Mouse (Mus musculus) forebrain, embryonic 15.5 days (tissue): ENCODE measurements around the gene Fam81b. TPM values are rescaled to one million over a fixed set of nuclear protein-coding genes. Genes with fewer than 3 reads are reported as not detected.

Experiments
- ATAC-seq: fragments of 200-750 bp; cut with Nextera tagmentation; replicated peaks from 2 replicates; pipeline ENCODE4 v1.8.0; 2017; ENCODE audit warnings: mild to moderate bottlenecking, moderate TSS enrichment, moderate library complexity
- H3K27ac ChIP-seq: fragments of 300-500 bp; sonication (generic); replicated peaks from 2 replicates; pipeline ENCODE4 v1.5.1; 2015; ENCODE audit warnings: mild to moderate bottlenecking, inconsistent platforms
- H3K27me3 ChIP-seq: fragments of 300-500 bp; sonication (generic); 2 replicates; pipeline ENCODE4 v1.6.1; 2015; ENCODE audit warnings: inconsistent platforms
- H3K36me3 ChIP-seq: fragments of 300-500 bp; sonication (generic); 2 replicates; pipeline ENCODE4 v1.6.1; 2015; ENCODE audit warnings: mild to moderate bottlenecking, inconsistent platforms
- H3K4me1 ChIP-seq: fragments of 300-500 bp; sonication (generic); 2 replicates; pipeline ENCODE4 v1.6.1; 2015; ENCODE audit warnings: inconsistent platforms
- H3K4me2 ChIP-seq: fragments of 300-500 bp; sonication (generic); replicated peaks from 2 replicates; pipeline ENCODE4 v1.6.1; 2015; ENCODE audit warnings: mild to moderate bottlenecking, inconsistent platforms
- H3K4me3 ChIP-seq: fragments of 300-500 bp; sonication (generic); 2 replicates; pipeline ENCODE4 v1.5.1; 2015; ENCODE audit warnings: mild to moderate bottlenecking, inconsistent platforms
- H3K9ac ChIP-seq: fragments of 300-500 bp; sonication (generic); replicated peaks from 2 replicates; pipeline ENCODE4 v1.6.1; 2015; ENCODE audit warnings: mild to moderate bottlenecking, inconsistent platforms
- H3K9me3 ChIP-seq: fragments of 300-500 bp; sonication (generic); 2 replicates; pipeline ENCODE4 v1.6.1; 2016; ENCODE audit warnings: inconsistent platforms
- WGBS: fragments of 180-500 bp; shearing (Covaris S2); methylation state at CpG from one replicate; pipeline ENCODE4 v1.1.7; 2015; ENCODE audit warnings: mixed read lengths; 5-methylcytosine and 5-hydroxymethylcytosine counted together
- polyA plus RNA-seq: library from polyadenylated mRNA; unstranded; fragments of >200 nt; fragmentation: Nextera tagmentation; extraction: Ambion mirVana; gene quantifications from 2 replicates; pipeline ENCODE4 v1.2.1, GENCODE M21; 2015

The Fam81b gene
- polyA plus RNA-seq, 1 experiment from 2014 or later = 0.95 TPM

- no peak for ATAC-seq
- no peak overlapping the region for H3K27ac ChIP-seq
- H3K27me3 ChIP-seq = no peaks in the 10 kb centered on the region
- H3K4me3 ChIP-seq = no peak overlapping the region
- no peaks in the 10 kb centered on the region for H3K9me3 ChIP-seq
- H3K4me2 ChIP-seq = no peak overlapping the region
- H3K36me3 ChIP-seq = no peaks in the 10 kb centered on the region
- 78% methylated on average over 5 of the region's 5 CpGs for WGBS
- H3K4me1 ChIP-seq = no peaks in the 10 kb centered on the region
- H3K9ac ChIP-seq = no peak overlapping the region
These were observed 40.4 kb downstream of the Fam81b start for GRCm38 (mm10) chr13:76264361-76265026.

DNA sequence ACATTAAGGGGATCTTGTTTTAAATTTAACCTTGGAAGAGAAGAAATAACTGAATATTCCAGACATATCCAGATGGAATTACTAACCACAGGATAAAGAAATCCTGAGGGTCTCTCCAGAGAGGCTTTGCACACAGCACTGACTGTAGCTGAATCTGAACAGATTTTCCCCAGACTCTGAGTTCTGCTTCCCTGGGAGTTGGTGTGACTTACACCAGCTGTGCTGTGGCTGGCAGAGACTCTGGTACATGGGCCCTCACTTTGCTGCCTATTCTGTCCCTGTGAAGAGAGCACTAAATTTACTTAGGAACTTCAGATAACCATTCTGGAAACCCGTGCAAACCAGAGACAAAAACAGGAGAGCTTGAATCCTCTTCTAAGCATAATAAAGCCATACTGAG lies 46.1 kb downstream of the Fam81b start:
- Histone ChIP-seq H3K27me3 (no peaks in the 10 kb centered on the region), H3K27ac (peak overlapping the region; percentile 31; the same call in 1 of the 2 replicates), H3K36me3 (no peaks in the 10 kb centered on the region), H3K4me2 (no peak overlapping the region), H3K9ac (no peak overlapping the region), H3K9me3 (no peaks in the 10 kb centered on the region), H3K4me1 (no peaks in the 10 kb centered on the region), H3K4me3 (no peak overlapping the region)
- 57% methylated on average over 1 of the region's 1 CpGs for WGBS
- ATAC-seq = peak; percentile 81; the same call in 1 of the 2 replicates

DNA sequence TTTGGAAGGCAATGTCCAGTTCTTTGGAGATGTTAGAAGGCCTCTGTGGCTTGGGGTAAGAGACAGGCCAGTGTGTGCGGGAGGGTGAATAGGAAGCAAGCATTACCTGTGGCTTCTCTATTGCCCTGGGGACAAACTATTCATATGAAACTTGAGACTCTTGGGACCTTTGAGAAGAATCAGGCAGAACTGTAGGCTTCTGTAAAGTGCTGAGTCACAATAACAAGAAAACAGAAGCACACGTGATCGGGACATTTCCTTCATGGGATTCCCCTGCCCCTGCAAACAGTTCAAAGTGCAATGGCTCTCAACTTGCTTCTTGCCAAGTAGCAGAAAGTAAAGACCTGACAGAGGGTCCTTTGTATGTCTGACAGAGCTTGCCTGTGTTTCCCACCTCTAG lies 48.5 kb downstream of the Fam81b start:
- H3K36me3 ChIP-seq = no peaks in the 10 kb centered on the region
- no peak overlapping the region for H3K9ac ChIP-seq
- no peak for ATAC-seq
- no peak overlapping the region for H3K4me3 ChIP-seq
- H3K27me3 ChIP-seq = no peaks in the 10 kb centered on the region
- 89% methylated on average over 3 of the region's 3 CpGs for WGBS
- H3K27ac ChIP-seq = no peak overlapping the region
- no peaks in the 10 kb centered on the region for H3K9me3 ChIP-seq
- no peak overlapping the region for H3K4me2 ChIP-seq
- no peaks in the 10 kb centered on the region for H3K4me1 ChIP-seq

- 79% methylated on average over 7 of the region's 7 CpGs for WGBS
- Histone ChIP-seq H3K9me3 (no peaks in the 10 kb centered on the region), H3K27ac (no peak overlapping the region), H3K4me1 (no peaks in the 10 kb centered on the region), H3K27me3 (no peaks in the 10 kb centered on the region), H3K36me3 (no peaks in the 10 kb centered on the region), H3K4me3 (no peak overlapping the region), H3K4me2 (no peak overlapping the region), H3K9ac (no peak overlapping the region)
- ATAC-seq = no peak
These were observed 54.8 kb downstream of the Fam81b start for GRCm38 (mm10) chr13:76250092-76250491.

- H3K36me3 ChIP-seq = no peaks in the 10 kb centered on the region
- H3K4me2 ChIP-seq = no peak overlapping the region
- H3K27me3 ChIP-seq = no peaks in the 10 kb centered on the region
- no peak for ATAC-seq
- WGBS = 73% methylated on average over 1 of the region's 1 CpGs
- no peak overlapping the region for H3K4me3 ChIP-seq
- no peak overlapping the region for H3K9ac ChIP-seq
- no peaks in the 10 kb centered on the region for H3K9me3 ChIP-seq
- no peaks in the 10 kb centered on the region for H3K4me1 ChIP-seq
- no peak overlapping the region for H3K27ac ChIP-seq
These were observed 55.8 kb downstream of the Fam81b start for GRCm38 (mm10) chr13:76249066-76249465.

- Histone ChIP-seq H3K27me3 (no peaks in the 10 kb centered on the region), H3K4me1 (no peaks in the 10 kb centered on the region), H3K36me3 (no peaks in the 10 kb centered on the region), H3K4me3 (no peak overlapping the region), H3K9me3 (no peaks in the 10 kb centered on the region), H3K27ac (no peak overlapping the region), H3K9ac (no peak overlapping the region), H3K4me2 (no peak overlapping the region)
- peak; percentile 73 for ATAC-seq
- WGBS = 51% methylated on average over 2 of the region's 2 CpGs
These were observed 89.5 kb downstream of the Fam81b start for GRCm38 (mm10) chr13:76215397-76215796.

- H3K4me3 ChIP-seq = no peak overlapping the region
- ATAC-seq = no peak
- 87% methylated on average over 2 of the region's 2 CpGs for WGBS
- no peaks in the 10 kb centered on the region for H3K27me3 ChIP-seq
- no peak overlapping the region for H3K9ac ChIP-seq
- no peaks in the 10 kb centered on the region for H3K36me3 ChIP-seq
- H3K27ac ChIP-seq = no peak overlapping the region
- no peaks in the 10 kb centered on the region for H3K4me1 ChIP-seq
- H3K4me2 ChIP-seq = no peak overlapping the region
- no peaks in the 10 kb centered on the region for H3K9me3 ChIP-seq
These were observed 89.9 kb downstream of the Fam81b start for GRCm38 (mm10) chr13:76214928-76215327.

- H3K4me1 ChIP-seq = no peaks in the 10 kb centered on the region
- no peak overlapping the region for H3K27ac ChIP-seq
- no peak for ATAC-seq
- 91% methylated on average over 4 of the region's 4 CpGs for WGBS
- H3K9ac ChIP-seq = no peak overlapping the region
- H3K4me2 ChIP-seq = no peak overlapping the region
- 0 out of 2 replicates have a peak, but pooled peaks cover 7% of the 10 kb centered on the region for H3K36me3 ChIP-seq
- no peak overlapping the region for H3K4me3 ChIP-seq
- H3K27me3 ChIP-seq = no peaks in the 10 kb centered on the region
- H3K9me3 ChIP-seq = no peaks in the 10 kb centered on the region
These were observed 104.9 kb downstream of the Fam81b start for GRCm38 (mm10) chr13:76199943-76200342.

DNA sequence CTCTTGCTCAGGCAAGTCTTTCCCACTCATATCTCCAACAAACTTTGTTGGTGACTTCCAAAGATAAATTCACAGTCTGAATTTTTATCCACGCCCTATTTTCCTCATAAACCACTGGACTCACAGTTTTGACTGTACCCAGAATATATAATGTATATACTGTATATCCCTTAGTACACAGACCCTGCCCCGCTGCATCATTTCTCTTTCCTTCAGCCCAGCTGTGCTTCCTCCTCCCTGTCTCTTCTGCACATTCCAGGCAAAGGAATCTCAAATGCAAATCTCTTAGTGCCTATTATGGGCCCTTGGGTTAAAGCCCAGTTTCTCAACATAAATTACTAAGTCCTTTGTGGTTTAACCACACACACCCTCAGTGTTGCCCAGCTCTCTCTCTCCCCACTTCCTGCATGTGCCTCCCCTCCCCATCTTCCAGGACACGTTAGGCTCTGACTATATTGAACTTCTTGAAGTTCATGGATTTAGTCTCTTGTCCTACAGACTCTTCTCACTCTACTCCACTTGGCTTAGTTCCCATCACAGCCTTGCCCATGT lies 107.5 kb downstream of the Fam81b start:
- H3K4me2 ChIP-seq = no peak overlapping the region
- 75% methylated on average over 3 of the region's 3 CpGs for whole genome bisulfite sequencing
- peak; percentile 68 for ATAC-seq

GRCm38 (mm10) chr13:76195431-76196138 lies 109.3 kb downstream of the Fam81b start:
- ATAC-seq = 0 out of 2 replicates have a peak, but pooled peaks have one; percentile 21
- no peaks in the 10 kb centered on the region for H3K9me3 ChIP-seq
- WGBS = 88% methylated on average over 8 of the region's 8 CpGs

More for the DNA sequence above, 107.5 kb downstream of the Fam81b start:
- Histone ChIP-seq H3K9ac (no peak overlapping the region), H3K36me3 (0 out of 2 replicates have a peak, but pooled peaks cover 7% of the 10 kb centered on the region), H3K27me3 (no peaks in the 10 kb centered on the region), H3K9me3 (no peaks in the 10 kb centered on the region), H3K4me3 (no peak overlapping the region), H3K27ac (no peak overlapping the region), H3K4me1 (no peaks in the 10 kb centered on the region)

DNA sequence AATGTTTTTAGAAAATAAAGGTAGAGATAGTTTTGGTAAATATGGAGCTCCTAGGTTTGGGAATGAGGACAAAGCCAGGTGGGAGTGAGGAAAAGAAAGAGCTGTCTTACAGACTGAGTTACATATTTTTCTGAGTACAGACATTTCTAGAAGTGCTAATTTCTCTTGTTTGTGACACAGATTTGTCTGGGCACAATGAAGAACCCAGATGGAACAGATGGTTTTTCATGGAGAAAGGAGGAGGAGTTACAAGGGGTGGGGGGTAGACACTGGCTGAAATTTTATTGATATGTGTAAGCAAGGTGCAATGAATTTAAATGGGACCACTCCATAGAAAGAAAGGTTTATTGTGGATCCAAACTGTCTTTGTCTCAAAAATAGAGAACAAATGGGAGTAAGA lies 109.9 kb downstream of the Fam81b start:
- no peak overlapping the region for H3K4me2 ChIP-seq

More at GRCm38 (mm10) chr13:76195431-76196138, 109.3 kb downstream of the Fam81b start:
- Histone ChIP-seq H3K9ac (no peak overlapping the region), H3K4me2 (no peak overlapping the region), H3K27ac (no peak overlapping the region), H3K27me3 (no peaks in the 10 kb centered on the region), H3K4me1 (no peaks in the 10 kb centered on the region), H3K36me3 (peaks cover 19% of the 10 kb centered on the region), H3K4me3 (no peak overlapping the region)

GRCm38 (mm10) chr13:76190273-76190672 lies 114.6 kb downstream of the Fam81b start:
- ATAC-seq = no peak
- Histone ChIP-seq H3K4me1 (0 out of 2 replicates have a peak, but pooled peaks cover 5% of the 10 kb centered on the region), H3K27me3 (no peaks in the 10 kb centered on the region), H3K27ac (no peak overlapping the region), H3K36me3 (peaks cover 22% of the 10 kb centered on the region), H3K9me3 (no peaks in the 10 kb centered on the region), H3K4me2 (no peak overlapping the region), H3K4me3 (no peak overlapping the region), H3K9ac (no peak overlapping the region)
- WGBS = 77% methylated on average over 3 of the region's 3 CpGs

More for the DNA sequence above, 109.9 kb downstream of the Fam81b start:
- H3K36me3 ChIP-seq = peaks cover 19% of the 10 kb centered on the region
- H3K27me3 ChIP-seq = no peaks in the 10 kb centered on the region
- H3K4me1 ChIP-seq = no peaks in the 10 kb centered on the region
- peak; percentile 62; the same call in 1 of the 2 replicates for ATAC-seq
- no peaks in the 10 kb centered on the region for H3K9me3 ChIP-seq
- no peak overlapping the region for H3K27ac ChIP-seq
- no peak overlapping the region for H3K4me3 ChIP-seq
- no peak overlapping the region for H3K9ac ChIP-seq
